Mouse (Mus musculus): ENCODE results near the gene Twsg1.
A peak's percentile ranks its signal among the peaks of the same experiment; 100 is the strongest.

The Twsg1 gene

GRCm38 (mm10) chr17:65886571-65886970, 64.5 kb downstream of the Twsg1 start:
- no peak for DNase-seq (ENCODE audit: low spot score in 2 of 2)

- peak; percentile 41 for DNase-seq (ENCODE audit: low spot score in 2 of 2)
Observed at GRCm38 (mm10) chr17:65885697-65886529, 65.1 kb downstream of the Twsg1 start, which contains the start of gene Ralbp1. Gene Ralbp1 (minus strand): TSS chr17:65885798.

GRCm38 (mm10) chr17:65885398-65885696, 65.7 kb downstream of the Twsg1 start:
- no peak for DNase-seq (ENCODE audit: low spot score in 2 of 2)

GRCm38 (mm10) chr17:65884691-65885397, 66.2 kb downstream of the Twsg1 start:
- DNase-seq (ENCODE audit: low spot score in 2 of 2), result peak; percentile 97 to 98

GRCm38 (mm10) chr17:65884061-65884669, 66.9 kb downstream of the Twsg1 start:
- peak in 1 of 2 experiments; percentile 18 for DNase-seq (ENCODE audit: low spot score in 2 of 2)

GRCm38 (mm10) chr17:65877026-65877425, 74.0 kb downstream of the Twsg1 start:
- DNase-seq (ENCODE audit: low spot score in 2 of 2), result no peak

- no peak for DNase-seq (ENCODE audit: low spot score in 2 of 2)
Observed at GRCm38 (mm10) chr17:65873834-65874233, 77.2 kb downstream of the Twsg1 start.

- DNase-seq (ENCODE audit: low spot score in 2 of 2), result no peak
Observed at GRCm38 (mm10) chr17:65873156-65873555, 77.9 kb downstream of the Twsg1 start.

- DNase-seq (ENCODE audit: low spot score in 2 of 2), result peak; percentile 38 to 73
Observed at GRCm38 (mm10) chr17:65872652-65873051, 78.4 kb downstream of the Twsg1 start.

GRCm38 (mm10) chr17:65872051-65872450, 79.0 kb downstream of the Twsg1 start:
- peak; percentile 9 to 11 for DNase-seq (ENCODE audit: low spot score in 2 of 2)

Measured in natural killer cell, adult 2 months (primary cell).